Mouse (Mus musculus) midbrain, embryonic 11.5 days (tissue): ENCODE data around the gene Erich2. TPM values are rescaled to one million over a fixed set of nuclear protein-coding genes. Genes with fewer than 3 reads are reported as not detected.

Experiments used
- ATAC-seq: fragments of 200-750 bp; cut with Nextera tagmentation; 2 replicates; pipeline ENCODE4 v1.8.0; 2017; ENCODE audit warnings: moderate TSS enrichment, moderate library complexity; ENCODE audit not compliant: low FRiP score
- DNase-seq: peaks from one replicate; pipeline ENCODE4 v3.0.0; 2015; ENCODE audit warnings: low spot score; ENCODE audit errors: missing footprints
- H3K27ac ChIP-seq: fragments of 300-500 bp; sonication (generic); 2 replicates; pipeline ENCODE4 v1.5.1; 2014; ENCODE audit warnings: low read depth, low read length
- H3K27me3 ChIP-seq: fragments of 300-500 bp; sonication (generic); 2 replicates; pipeline ENCODE4 v1.6.1; 2014; ENCODE audit warnings: mild to moderate bottlenecking, low read length, moderate library complexity, mixed read lengths; ENCODE audit not compliant: control insufficient read depth, insufficient read depth
- H3K36me3 ChIP-seq: fragments of 300-500 bp; sonication (generic); 2 replicates; pipeline ENCODE4 v1.6.1; 2014; ENCODE audit warnings: mild to moderate bottlenecking, low read length, moderate library complexity, mixed read lengths; ENCODE audit not compliant: control insufficient read depth, insufficient read depth
- H3K4me1 ChIP-seq: fragments of 300-500 bp; sonication (generic); 2 replicates; pipeline ENCODE4 v1.6.1; 2014; ENCODE audit warnings: low read length; ENCODE audit not compliant: control insufficient read depth, insufficient read depth
- H3K4me2 ChIP-seq: fragments of 300-500 bp; sonication (generic); 2 replicates; pipeline ENCODE4 v1.6.1; 2014; ENCODE audit warnings: mild to moderate bottlenecking, moderate library complexity
- H3K4me3 ChIP-seq: fragments of 300-500 bp; sonication (generic); 2 replicates; pipeline ENCODE4 v1.5.1; 2014; ENCODE audit warnings: low read depth, low read length
- H3K9ac ChIP-seq: fragments of 300-500 bp; sonication (generic); 2 replicates; pipeline ENCODE4 v1.6.1; 2014; ENCODE audit warnings: low read length
- H3K9me3 ChIP-seq: fragments of 300-500 bp; sonication (generic); 2 replicates; pipeline ENCODE4 v1.6.1; 2016; ENCODE audit warnings: low read length; ENCODE audit not compliant: control insufficient read depth
- WGBS: fragments of 180-500 bp; shearing (Covaris S2); extraction: QIAGEN DNeasy Blood & Tissue Kit; methylation state at CpG from one replicate; pipeline ENCODE4 v1.1.7; 2014; 5-methylcytosine and 5-hydroxymethylcytosine counted together
- polyA plus RNA-seq: library from polyadenylated mRNA; unstranded; fragments of >200 nt; fragmentation: Nextera tagmentation; extraction: Ambion mirVana; gene quantifications from 2 replicates; pipeline ENCODE4 v1.2.1, GENCODE M21; 2014

Erich2 gene
- 2.7 and 3.0 TPM in 2 replicates for polyA plus RNA-seq

DNA sequence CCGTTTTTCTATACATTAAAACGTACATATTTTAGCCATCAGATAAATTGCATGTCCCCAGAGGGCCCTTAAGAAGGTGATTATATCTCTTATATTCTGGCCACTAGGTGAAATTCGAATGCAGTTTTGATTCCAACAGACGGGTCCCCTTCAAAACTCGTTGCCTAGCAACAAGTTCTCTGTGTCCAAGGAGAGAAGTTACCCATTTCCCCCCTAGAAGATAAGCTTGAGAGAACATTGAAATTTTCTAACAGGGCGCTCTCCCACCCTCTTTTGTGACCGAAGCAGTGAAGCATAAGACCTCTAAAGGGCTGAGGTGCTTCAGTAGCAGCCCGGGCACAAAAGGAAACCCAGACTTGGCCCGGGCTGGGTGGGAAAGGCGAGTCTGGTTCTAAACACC lies at the start of gene Erich2:
Gene Erich2, plus strand, starts transcription at position 324 of the 400 bp plus-strand sequence.
- 8% methylated on average over 10 of the region's 10 CpGs for WGBS
- DNase-seq (no peak), ATAC-seq (no peak; the same call in 1 of the 2 replicates)

DNA sequence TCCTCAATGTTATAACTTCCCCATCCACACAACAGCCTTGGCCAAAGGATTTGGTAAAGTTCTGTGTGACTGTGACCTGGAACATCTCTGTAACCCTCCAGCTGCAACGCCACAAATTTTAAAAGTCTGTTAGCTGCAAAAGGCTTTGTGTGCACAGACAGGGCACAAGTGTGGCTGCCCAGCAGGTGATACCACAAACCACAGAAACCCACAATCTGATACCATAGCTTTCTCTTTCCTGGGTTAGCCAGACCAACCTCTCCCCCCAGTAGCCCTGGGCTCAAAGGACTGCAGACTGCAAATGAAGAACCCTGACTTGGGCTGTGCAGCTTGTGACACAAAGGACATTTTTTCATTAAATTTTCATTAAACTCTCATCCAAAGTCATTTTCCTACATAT lies 45.0 kb upstream of the Erich2 start:
- no peaks in the 10 kb centered on the region for H3K4me1 ChIP-seq
- H3K9me3 ChIP-seq = no peaks in the 10 kb centered on the region
- WGBS = 88% methylated on average over 1 of the region's 1 CpGs
- no peak overlapping the region for H3K27ac ChIP-seq
- H3K9ac ChIP-seq = no peak overlapping the region
- ATAC-seq = no peak
- no peak for DNase-seq
- no peaks in the 10 kb centered on the region for H3K36me3 ChIP-seq
- no peak overlapping the region for H3K4me2 ChIP-seq
- no peaks in the 10 kb centered on the region for H3K27me3 ChIP-seq
- H3K4me3 ChIP-seq = no peak overlapping the region

More for the DNA sequence above, at the start of gene Erich2:
- H3K27ac ChIP-seq = peak within 1 kb of the TSS; percentile 26; the same call in 1 of the 2 replicates
- H3K9ac ChIP-seq = peak within 1 kb of the TSS; percentile 57
- no peaks in the 10 kb centered on the region for H3K36me3 ChIP-seq
- H3K4me2 ChIP-seq = peak within 1 kb of the TSS; percentile 71
- no peaks in the 10 kb centered on the region for H3K9me3 ChIP-seq
- peak within 1 kb of the TSS; percentile 43 for H3K4me3 ChIP-seq
- peaks cover 18% of the 10 kb centered on the region for H3K4me1 ChIP-seq
- H3K27me3 ChIP-seq = no peaks in the 10 kb centered on the region

DNA sequence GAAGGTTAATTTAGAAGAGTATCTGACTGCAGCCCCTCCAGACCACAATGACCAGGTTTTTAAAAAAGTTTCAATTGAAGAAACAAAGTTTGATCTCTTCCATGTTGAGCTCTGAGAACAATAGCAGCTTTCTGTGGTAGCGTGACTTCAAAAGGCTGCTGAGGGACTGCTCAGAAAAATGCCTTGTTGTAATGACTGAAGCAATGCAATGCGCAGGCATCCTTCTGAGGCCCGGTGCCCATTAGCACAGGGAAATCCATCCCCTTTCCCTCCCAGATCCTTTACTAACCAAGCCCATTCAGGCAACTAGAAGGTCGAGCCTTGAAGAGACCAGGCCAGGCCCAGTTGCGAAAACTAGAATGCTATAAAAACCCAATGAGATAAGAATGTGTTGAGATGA lies 37.5 kb upstream of the Erich2 start:
- DNase-seq = peak; percentile 86
- Histone ChIP-seq H3K4me3 (no peak overlapping the region), H3K4me1 (peaks cover 32% of the 10 kb centered on the region), H3K9me3 (no peaks in the 10 kb centered on the region), H3K36me3 (no peaks in the 10 kb centered on the region), H3K9ac (no peak overlapping the region), H3K27ac (no peak overlapping the region), H3K27me3 (peaks cover 47% of the 10 kb centered on the region), H3K4me2 (peak overlapping the region; percentile 4; the same call in 1 of the 2 replicates)
- no peak for ATAC-seq
- 4% methylated on average over 5 of the region's 5 CpGs for WGBS

DNA sequence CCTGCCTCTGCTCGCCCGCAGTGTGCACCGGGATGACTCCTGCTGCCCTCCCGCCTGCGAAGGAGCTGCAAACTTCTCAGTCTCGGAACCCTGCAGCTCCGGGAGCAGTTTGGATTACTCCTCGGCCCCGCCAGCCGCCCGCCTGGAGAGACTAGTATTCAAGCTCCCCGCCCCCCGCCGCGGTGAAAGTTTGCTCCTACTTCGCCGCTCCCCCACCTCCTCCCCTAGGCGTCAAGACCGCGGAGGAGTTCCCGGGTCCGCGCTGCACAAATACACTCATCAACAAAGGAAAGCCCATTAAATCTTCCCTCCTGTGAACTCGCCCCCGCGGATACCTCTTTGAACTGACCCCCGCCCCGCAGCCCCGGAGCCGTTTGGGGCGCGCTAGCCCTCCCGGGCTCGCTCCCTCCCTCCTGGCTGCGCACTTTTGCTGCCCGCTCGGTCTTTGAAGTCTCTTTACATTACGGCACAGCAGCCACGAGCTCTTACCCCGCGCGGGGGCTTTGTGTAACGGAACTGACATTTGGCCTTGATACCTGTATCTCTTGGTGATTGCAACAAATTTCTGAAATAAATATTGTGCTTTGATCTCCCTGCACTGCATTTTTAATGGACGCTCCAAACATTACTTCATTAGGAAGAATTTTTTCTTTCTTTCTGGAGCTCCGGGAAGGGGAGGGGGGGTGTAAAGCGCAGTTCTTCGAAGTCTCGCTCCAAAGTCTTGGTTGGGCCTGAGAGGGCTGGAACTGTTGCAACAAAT lies 36.6 kb upstream of the Erich2 start:
- ATAC-seq (peak; percentile 17; the same call in 1 of the 2 replicates), DNase-seq (peak; percentile 96)
- WGBS = under 1% methylated on average over 48 of the region's 48 CpGs
- Histone ChIP-seq H3K9ac (peak overlapping the region; percentile 47), H3K36me3 (no peaks in the 10 kb centered on the region), H3K4me3 (peak overlapping the region; percentile 38), H3K27me3 (peaks cover 56% of the 10 kb centered on the region), H3K27ac (no peak overlapping the region; the same call in 1 of the 2 replicates), H3K4me1 (peaks cover 40% of the 10 kb centered on the region), H3K9me3 (no peaks in the 10 kb centered on the region), H3K4me2 (peak overlapping the region; percentile 76)

DNA sequence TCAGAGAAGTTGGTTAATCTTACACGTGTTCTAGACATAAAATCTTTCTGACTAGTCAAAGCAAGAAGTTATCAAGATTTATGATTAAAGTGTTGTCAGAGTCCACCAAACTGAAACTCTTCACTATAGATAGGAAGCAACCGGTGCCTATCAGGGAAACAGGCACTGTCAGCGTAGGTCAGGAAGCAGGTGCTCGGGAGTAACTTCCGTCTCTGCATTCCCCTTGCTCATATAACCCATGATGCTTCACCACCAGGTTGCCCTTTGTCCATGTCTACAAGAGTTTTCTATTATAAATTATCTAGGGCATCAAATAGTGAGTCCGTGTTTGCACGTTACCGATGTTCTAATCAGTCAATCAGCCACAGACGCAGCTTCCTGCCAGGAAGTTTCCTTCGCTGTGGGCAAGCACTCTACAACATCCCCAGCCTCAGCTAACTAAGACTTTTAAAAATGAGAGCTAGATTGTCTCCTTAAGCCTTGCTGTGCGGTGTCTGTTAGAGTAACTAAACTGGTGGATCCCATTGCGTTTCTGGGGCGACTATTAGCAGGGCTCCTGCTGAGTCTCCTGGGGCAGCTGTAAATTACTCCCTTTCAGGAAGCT lies 10.8 kb upstream of the Erich2 start:
- Histone ChIP-seq H3K4me3 (no peak overlapping the region), H3K9me3 (no peaks in the 10 kb centered on the region), H3K4me1 (no peaks in the 10 kb centered on the region), H3K36me3 (no peaks in the 10 kb centered on the region), H3K4me2 (no peak overlapping the region), H3K9ac (no peak overlapping the region), H3K27ac (no peak overlapping the region), H3K27me3 (no peaks in the 10 kb centered on the region)
- no peak for DNase-seq
- no peak for ATAC-seq
- 50% methylated on average over 13 of the region's 13 CpGs for WGBS

DNA sequence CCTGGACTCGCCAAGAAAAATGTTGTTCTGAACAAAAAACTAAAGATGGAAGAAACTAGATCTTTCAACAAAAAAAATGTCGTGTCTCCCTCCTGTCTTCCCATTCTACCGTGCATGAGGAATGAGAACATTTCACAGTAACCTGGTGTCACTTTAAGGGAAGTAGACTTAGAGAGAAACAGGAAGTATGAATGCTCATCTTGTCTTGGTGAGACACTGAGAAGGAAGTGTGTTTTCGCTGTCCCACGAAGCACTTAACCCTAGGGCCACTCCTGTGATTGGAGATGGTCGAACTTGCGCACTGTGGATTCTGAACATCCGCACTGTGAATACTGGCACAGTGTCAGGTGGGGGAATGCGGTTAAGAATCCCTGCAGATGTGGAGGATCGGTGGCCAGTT lies 5.2 kb upstream of the Erich2 start:
- Histone ChIP-seq H3K4me3 (no peak overlapping the region), H3K4me2 (no peak overlapping the region), H3K36me3 (no peaks in the 10 kb centered on the region), H3K4me1 (peaks cover 15% of the 10 kb centered on the region), H3K9ac (no peak overlapping the region), H3K27me3 (no peaks in the 10 kb centered on the region), H3K27ac (no peak overlapping the region), H3K9me3 (no peaks in the 10 kb centered on the region)
- no peak for ATAC-seq
- no peak for DNase-seq
- 86% methylated on average over 10 of the region's 10 CpGs for WGBS

DNA sequence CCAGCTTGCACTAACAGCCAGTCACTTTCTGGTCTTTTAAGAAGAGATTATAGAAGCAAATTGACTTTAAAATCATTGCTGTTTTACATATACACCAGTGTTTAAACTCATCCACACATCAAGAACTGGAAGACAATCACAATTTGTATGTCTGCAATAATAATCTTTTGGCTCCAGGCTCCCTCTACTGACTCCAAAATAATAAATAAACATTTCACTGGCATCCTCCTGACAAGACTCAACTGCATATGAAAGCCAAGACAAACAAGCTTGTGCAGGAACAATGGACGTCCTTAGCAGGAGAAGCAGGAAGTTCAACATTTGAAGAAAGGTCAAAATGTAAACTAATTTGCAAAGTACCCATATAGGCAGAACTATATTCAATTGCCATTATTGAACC lies 3.4 kb upstream of the Erich2 start:
- DNase-seq = no peak
- H3K27me3 ChIP-seq = no peaks in the 10 kb centered on the region
- H3K9me3 ChIP-seq = no peaks in the 10 kb centered on the region
- no peaks in the 10 kb centered on the region for H3K36me3 ChIP-seq
- WGBS = 33% methylated on average over 1 of the region's 1 CpGs
- no peak overlapping the region for H3K4me3 ChIP-seq
- H3K4me1 ChIP-seq = peaks cover 18% of the 10 kb centered on the region
- ATAC-seq = no peak
- no peak overlapping the region for H3K27ac ChIP-seq
- H3K4me2 ChIP-seq = no peak overlapping the region
- no peak overlapping the region for H3K9ac ChIP-seq

DNA sequence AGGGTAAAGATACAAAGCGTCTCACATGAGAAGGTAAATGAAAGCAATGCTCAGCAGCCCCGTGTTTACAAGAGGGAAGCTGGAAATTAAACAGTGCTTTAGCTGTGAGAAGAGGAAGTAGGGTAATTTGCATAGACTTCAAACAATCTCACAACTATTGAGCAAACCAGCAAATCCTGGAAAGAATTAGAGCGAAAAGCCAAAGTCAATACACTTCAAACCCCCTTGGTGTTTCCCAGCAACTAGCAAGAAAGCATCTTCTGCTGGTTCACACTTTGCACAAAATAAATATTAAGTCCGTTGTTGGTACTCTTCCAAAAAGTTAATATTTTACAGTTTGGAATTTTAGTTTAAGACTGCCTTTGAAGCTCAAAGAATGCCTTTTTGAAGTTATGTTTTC lies 2.7 kb upstream of the Erich2 start:
- peaks cover 18% of the 10 kb centered on the region for H3K4me1 ChIP-seq
- no peak overlapping the region for H3K27ac ChIP-seq
- WGBS = 17% methylated on average over 4 of the region's 4 CpGs
- H3K36me3 ChIP-seq = no peaks in the 10 kb centered on the region
- ATAC-seq = no peak
- H3K4me2 ChIP-seq = no peak overlapping the region
- H3K9ac ChIP-seq = no peak overlapping the region
- no peaks in the 10 kb centered on the region for H3K27me3 ChIP-seq
- no peak for DNase-seq
- H3K4me3 ChIP-seq = no peak overlapping the region
- H3K9me3 ChIP-seq = no peaks in the 10 kb centered on the region

DNA sequence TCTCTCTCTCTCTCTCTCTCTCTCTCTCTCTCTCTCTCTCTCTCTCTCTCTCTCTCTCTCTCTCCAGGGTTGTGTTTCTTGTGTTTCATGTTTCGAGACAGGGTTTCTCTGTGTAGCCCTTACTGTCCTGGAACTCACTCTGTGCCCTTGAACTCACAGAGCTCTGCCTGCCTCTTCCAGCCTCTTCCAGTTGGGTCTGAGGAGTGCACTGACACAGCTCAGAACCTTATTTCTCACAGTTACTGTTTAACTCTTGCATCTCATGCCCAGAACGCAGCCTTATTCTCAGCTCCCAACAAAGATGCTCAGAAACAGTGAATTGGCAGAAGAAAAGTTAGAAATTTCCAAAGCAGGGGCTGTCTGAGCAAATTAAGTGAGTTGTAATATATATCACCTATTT lies 2.2 kb upstream of the Erich2 start:
- Histone ChIP-seq H3K4me1 (peaks cover 18% of the 10 kb centered on the region), H3K36me3 (no peaks in the 10 kb centered on the region), H3K27me3 (no peaks in the 10 kb centered on the region), H3K9me3 (no peaks in the 10 kb centered on the region), H3K4me3 (no peak overlapping the region), H3K27ac (no peak overlapping the region), H3K9ac (no peak overlapping the region), H3K4me2 (no peak overlapping the region)
- 63% methylated on average over 2 of the region's 2 CpGs for WGBS
- DNase-seq = no peak
- no peak for ATAC-seq
